Mouse (Mus musculus): Measurements from ENCODE around the gene Tbca.

The Tbca gene

GRCm38 (mm10) chr13:94849351-94849750 is 60.6 kb downstream of the Tbca start:
- no peak for DNase-seq

GRCm38 (mm10) chr13:94858016-94858575 is 69.4 kb downstream of the Tbca start:
- no peak for DNase-seq

- DNase-seq = no peak
Measured at GRCm38 (mm10) chr13:94859256-94859655, 70.5 kb downstream of the Tbca start.

- DNase-seq = no peak
Measured at GRCm38 (mm10) chr13:94862491-94863230, 74.0 kb downstream of the Tbca start.

- no peak for DNase-seq
Measured at GRCm38 (mm10) chr13:94866906-94867305, 78.2 kb downstream of the Tbca start.

GRCm38 (mm10) chr13:94867772-94868171 is 79.1 kb downstream of the Tbca start:
- DNase-seq = no peak

GRCm38 (mm10) chr13:94868478-94868950 is 79.8 kb downstream of the Tbca start:
- DNase-seq = peak; percentile 59 to 67

GRCm38 (mm10) chr13:94869541-94869940 is 80.8 kb downstream of the Tbca start:
- no peak for DNase-seq

- DNase-seq = no peak
Measured at GRCm38 (mm10) chr13:94870071-94870460, 81.4 kb downstream of the Tbca start.

- DNase-seq = no peak
Measured at GRCm38 (mm10) chr13:94870461-94871186, 81.9 kb downstream of the Tbca start.

GRCm38 (mm10) chr13:94871806-94872320 is 83.2 kb downstream of the Tbca start:
- no peak for DNase-seq

- no peak for DNase-seq
Measured at GRCm38 (mm10) chr13:94872439-94872838, 83.7 kb downstream of the Tbca start.

- no peak for DNase-seq
Measured at GRCm38 (mm10) chr13:94873111-94874038, 84.7 kb downstream of the Tbca start.

GRCm38 (mm10) chr13:94874039-94874425 is 85.3 kb downstream of the Tbca start:
- DNase-seq = no peak

- no peak for DNase-seq
Measured at GRCm38 (mm10) chr13:94874656-94875395, 86.1 kb downstream of the Tbca start.

- DNase-seq = no peak
Measured at GRCm38 (mm10) chr13:94875396-94875880, 86.7 kb downstream of the Tbca start, which contains the start of gene Otp. TSS of gene Otp (plus strand) at chr13:94875602.

- DNase-seq = no peak
Measured at GRCm38 (mm10) chr13:94876286-94877210, 87.8 kb downstream of the Tbca start.

- no peak for DNase-seq
Measured at GRCm38 (mm10) chr13:94877211-94877590, 88.5 kb downstream of the Tbca start.

GRCm38 (mm10) chr13:94877991-94878745 is 89.5 kb downstream of the Tbca start:
- no peak for DNase-seq

GRCm38 (mm10) chr13:94881201-94881600 is 92.5 kb downstream of the Tbca start:
- DNase-seq = no peak
